Mouse (Mus musculus) erythroblast, embryonic 14.5 days (primary cell): ENCODE data around the gene Znrf3. TPM values are rescaled to one million over a fixed set of nuclear protein-coding genes. Genes with fewer than 3 reads are reported as not detected.
A peak's percentile ranks its signal among the peaks of the same experiment; 100 is the strongest.

ENCODE experiments used
- H3K27me3 ChIP-seq: 2 replicates; pipeline ENCODE4 v1.6.1; 2012; ENCODE audit warnings: inconsistent platforms; ENCODE audit not compliant: control insufficient read depth
- H3K36me3 ChIP-seq: 2 replicates; pipeline ENCODE4 v1.6.1; 2012; ENCODE audit warnings: mild to moderate bottlenecking, inconsistent platforms; ENCODE audit not compliant: control insufficient read depth
- H3K4me1 ChIP-seq: 2 replicates; pipeline ENCODE4 v1.6.1; 2012; ENCODE audit warnings: inconsistent platforms; ENCODE audit not compliant: control insufficient read depth
- H3K4me3 ChIP-seq: replicated peaks from 2 replicates; pipeline ENCODE3; 2012; ENCODE audit warnings: moderate library complexity, mild to moderate bottlenecking, inconsistent platforms
- H3K9me3 ChIP-seq: 2 replicates; pipeline ENCODE4 v1.6.1; 2012; ENCODE audit warnings: low read length, inconsistent platforms, mixed read lengths; ENCODE audit not compliant: control insufficient read depth
- GATA1 ChIP-seq: IDR thresholded peaks from 2 replicates; pipeline ENCODE4 v1.6.1; 2012; ENCODE audit warnings: low read length, inconsistent platforms, mixed read lengths
- TAL1 ChIP-seq: IDR thresholded peaks from 3 replicates; pipeline ENCODE4 v1.6.1; 2012; ENCODE audit warnings: low read length, inconsistent platforms, mixed read lengths
- polyA plus RNA-seq: library from polyadenylated mRNA; stranded (reverse); fragments of >175 nt; gene quantifications from 2 replicates; pipeline ENCODE4 v1.2.3, GENCODE M21; 2012

Gene Znrf3
- polyA plus RNA-seq, 1 experiment: 0.10 TPM

- Histone ChIP-seq H3K27me3 (no peaks in the 10 kb centered on the region), H3K4me1 (no peaks in the 10 kb centered on the region), H3K9me3 (no peaks in the 10 kb centered on the region), H3K4me3 (no peak overlapping the region), H3K36me3 (no peaks in the 10 kb centered on the region)
- TF ChIP-seq TAL1 (no peak), GATA1 (no peak)
Measured at GRCm38 (mm10) chr11:5271274-5272065, 173.2 kb downstream of the Znrf3 start.

DNA sequence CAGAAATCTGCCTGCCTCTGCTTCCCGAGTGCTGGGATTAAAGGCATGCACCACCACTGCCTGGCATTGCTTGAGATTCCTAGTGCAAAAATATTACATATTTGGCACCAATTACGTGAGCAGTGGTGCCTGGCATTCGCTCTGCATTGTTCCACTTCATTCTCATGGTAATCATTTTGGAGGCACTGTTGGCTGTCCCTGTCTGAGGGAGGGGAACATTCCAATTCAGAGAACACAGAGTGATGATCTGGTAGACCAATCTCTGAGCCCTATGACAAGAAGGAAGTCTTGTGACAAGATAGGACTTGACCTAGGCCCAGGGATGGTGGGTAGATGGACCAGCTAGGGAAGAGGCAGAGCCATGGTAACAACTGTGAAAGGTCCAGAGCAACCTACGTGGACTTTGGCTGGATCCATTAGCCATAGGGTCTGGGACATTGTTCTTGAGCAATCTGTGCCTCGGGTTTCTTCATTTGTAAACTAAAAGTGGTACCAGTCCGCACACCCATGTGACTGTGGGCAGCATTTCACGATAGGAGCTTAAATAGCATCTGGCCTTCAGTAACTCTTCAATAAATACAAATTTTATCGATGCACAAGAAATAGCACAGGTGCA, 174.7 kb downstream of the Znrf3 start:
- TF ChIP-seq TAL1 (no peak), GATA1 (no peak)
- no peaks in the 10 kb centered on the region for H3K9me3 ChIP-seq
- no peaks in the 10 kb centered on the region for H3K27me3 ChIP-seq
- H3K36me3 ChIP-seq: no peaks in the 10 kb centered on the region
- H3K4me1 ChIP-seq: no peaks in the 10 kb centered on the region
- H3K4me3 ChIP-seq: no peak overlapping the region

GRCm38 (mm10) chr11:5265764-5266163, 178.9 kb downstream of the Znrf3 start:
- Histone ChIP-seq H3K27me3 (peaks cover 15% of the 10 kb centered on the region), H3K4me1 (peaks cover 20% of the 10 kb centered on the region), H3K9me3 (no peaks in the 10 kb centered on the region; the same call in 1 of the 2 replicates), H3K36me3 (no peaks in the 10 kb centered on the region), H3K4me3 (no peak overlapping the region)
- no peak for TF ChIP-seq GATA1
- no peak for TF ChIP-seq TAL1

DNA sequence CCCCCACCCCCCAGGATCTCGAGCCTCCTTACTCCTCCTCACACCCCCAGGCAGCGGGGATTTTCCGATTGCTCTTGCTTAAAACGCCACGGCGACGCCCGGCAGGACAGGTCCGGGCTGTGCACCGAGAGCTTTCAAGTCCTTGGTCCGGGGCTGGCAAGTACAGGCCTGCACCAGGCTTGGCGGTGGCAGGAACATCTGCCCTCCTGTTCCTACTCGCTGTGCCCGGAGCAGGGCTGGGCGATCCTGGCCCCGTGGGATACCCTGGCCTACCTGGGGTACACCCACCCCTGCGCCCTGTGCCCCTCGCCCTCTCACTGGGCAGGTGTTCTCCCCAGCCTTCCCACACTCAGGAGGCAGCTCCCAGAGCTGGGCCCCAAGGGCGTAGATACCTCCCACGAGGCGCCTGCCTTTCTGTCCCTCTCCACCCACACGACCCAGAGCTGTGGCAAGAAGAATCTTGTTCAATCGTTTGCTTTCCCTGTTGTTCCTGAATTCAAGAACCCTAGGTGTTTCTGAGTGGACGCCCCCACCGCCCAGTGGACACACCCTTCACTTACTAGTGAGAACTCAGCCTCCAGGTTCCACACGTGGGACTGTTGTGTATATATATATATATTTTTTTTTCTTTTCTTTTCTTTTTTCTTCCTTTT, 181.4 kb downstream of the Znrf3 start:
- H3K9me3 ChIP-seq: no peaks in the 10 kb centered on the region; the same call in 1 of the 2 replicates
- H3K36me3 ChIP-seq: no peaks in the 10 kb centered on the region
- no peak overlapping the region for H3K4me3 ChIP-seq
- peaks cover 23% of the 10 kb centered on the region for H3K4me1 ChIP-seq
- H3K27me3 ChIP-seq: peaks cover 40% of the 10 kb centered on the region
- TF ChIP-seq GATA1: no peak
- no peak for TF ChIP-seq TAL1

DNA sequence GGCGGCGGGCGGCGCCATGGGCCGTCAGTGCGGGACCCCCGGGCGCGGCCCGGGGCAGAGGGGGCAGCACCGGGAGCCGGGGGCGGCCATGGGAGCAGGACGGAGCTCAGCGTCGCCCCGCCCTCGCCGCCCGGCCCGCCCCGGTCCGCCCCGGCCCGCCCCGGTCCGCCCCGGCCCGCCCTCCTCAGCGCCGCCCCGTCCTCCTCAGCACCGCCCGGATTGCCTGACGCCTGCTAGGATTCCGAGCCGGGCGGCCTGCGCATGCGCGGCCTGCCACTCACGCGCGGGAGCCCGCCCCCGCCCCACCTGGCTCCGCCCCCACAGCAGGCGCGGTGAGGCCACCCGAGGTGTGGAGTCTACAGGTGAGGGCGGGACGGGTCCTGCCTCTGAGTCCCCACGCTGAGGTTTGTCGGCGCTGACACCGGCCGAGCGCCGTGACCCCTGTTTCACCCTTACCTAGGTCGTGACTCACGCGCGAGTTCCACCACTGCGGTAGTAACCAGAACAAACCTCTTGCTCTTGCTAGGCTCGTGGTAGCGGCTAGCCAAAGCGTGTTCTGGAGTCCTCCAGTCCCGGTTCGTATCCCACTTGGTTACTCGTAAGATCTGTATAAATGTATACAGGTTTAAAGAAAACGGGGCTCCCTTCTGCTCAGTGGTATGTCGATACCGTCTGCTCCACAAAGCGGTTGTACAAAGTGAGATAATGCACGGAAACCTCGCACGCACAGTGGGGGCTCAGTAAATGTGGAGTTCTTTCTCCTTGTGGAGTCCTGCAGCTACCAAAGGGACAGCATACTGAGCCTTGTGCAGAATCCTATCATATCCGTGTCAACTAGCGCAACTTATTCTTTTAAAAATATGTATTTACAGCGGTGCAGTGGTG, 182.9 kb downstream of the Znrf3 start, which contains the start of gene Kremen1:
TSS of gene Kremen1 (minus strand) at position 51 of the 885 bp plus-strand sequence.
- H3K4me1 ChIP-seq: peaks cover 23% of the 10 kb centered on the region
- no peaks in the 10 kb centered on the region; the same call in 1 of the 2 replicates for H3K9me3 ChIP-seq
- H3K36me3 ChIP-seq: no peaks in the 10 kb centered on the region
- peaks cover 40% of the 10 kb centered on the region for H3K27me3 ChIP-seq
- TF ChIP-seq TAL1 (no peak), GATA1 (no peak)
- H3K4me3 ChIP-seq: peak within 1 kb of the TSS; percentile 87

DNA sequence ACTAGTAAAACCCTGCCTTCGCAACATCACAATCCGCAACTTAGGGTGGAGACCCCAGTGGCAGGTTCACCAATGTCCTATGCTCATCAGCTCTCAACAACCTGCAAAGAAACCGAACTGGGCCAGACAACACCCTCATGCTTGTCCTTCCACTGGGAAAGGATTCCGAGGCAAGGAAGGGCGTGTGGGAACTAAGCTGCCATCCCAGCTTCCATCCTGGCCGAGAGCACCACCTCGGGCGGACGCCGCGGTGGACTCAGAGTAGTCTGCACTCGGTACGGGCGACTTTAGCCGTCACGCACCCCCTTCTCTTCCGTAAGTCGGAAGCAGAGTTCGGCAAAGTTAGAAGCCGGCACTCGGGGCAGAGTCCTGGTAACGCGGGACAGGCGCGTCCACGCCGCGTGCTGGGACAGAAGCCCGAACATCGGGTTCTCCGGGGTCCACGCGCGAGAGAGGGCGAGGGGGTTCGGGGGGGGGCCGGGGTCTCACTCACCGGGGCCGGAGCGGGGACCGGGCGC, 183.6 kb downstream of the Znrf3 start:
- peaks cover 40% of the 10 kb centered on the region for H3K27me3 ChIP-seq
- H3K4me1 ChIP-seq: peaks cover 23% of the 10 kb centered on the region
- TF ChIP-seq GATA1 (no peak), TAL1 (no peak)
- H3K4me3 ChIP-seq: peak overlapping the region; percentile 87
- H3K9me3 ChIP-seq: no peaks in the 10 kb centered on the region; the same call in 1 of the 2 replicates
- H3K36me3 ChIP-seq: no peaks in the 10 kb centered on the region

DNA sequence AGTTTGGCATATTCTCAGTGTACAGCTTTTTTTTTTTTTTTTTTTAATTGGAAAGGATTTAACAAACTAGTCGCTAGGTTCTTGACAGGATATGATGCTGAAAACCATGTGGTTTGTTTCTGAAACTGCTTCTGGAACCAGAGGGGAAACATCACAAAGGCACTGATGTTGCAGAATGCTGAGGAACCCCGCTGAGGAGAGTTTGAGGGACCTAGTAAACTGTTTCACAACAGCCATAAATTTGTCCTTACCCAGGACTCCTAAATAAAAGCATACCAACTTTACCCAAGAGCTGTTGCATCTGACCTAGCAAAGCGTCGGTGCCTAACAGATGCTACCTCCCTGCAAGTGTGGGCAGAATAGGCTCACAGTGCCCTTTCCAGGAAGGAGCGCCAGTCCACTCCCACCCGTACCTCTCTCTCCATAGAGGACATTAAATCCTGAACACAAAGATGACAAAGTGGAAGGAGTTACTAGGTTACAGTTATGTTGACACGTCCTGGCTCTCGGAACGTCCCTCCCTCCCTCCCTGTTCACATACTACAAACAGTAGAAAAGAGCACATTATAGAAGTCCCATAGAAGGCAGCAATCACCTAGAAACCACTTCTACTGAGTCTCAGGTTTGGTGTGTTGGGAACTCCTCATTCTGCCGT, 184.6 kb downstream of the Znrf3 start:
- Histone ChIP-seq H3K9me3 (no peaks in the 10 kb centered on the region; the same call in 1 of the 2 replicates), H3K4me3 (no peak overlapping the region), H3K4me1 (peaks cover 23% of the 10 kb centered on the region), H3K36me3 (no peaks in the 10 kb centered on the region), H3K27me3 (peaks cover 40% of the 10 kb centered on the region)
- TF ChIP-seq GATA1 (no peak), TAL1 (no peak)

GRCm38 (mm10) chr11:5258036-5258435, 186.6 kb downstream of the Znrf3 start:
- H3K27me3 ChIP-seq: peaks cover 37% of the 10 kb centered on the region
- H3K4me3 ChIP-seq: no peak overlapping the region
- H3K36me3 ChIP-seq: no peaks in the 10 kb centered on the region
- no peaks in the 10 kb centered on the region; the same call in 1 of the 2 replicates for H3K9me3 ChIP-seq
- peaks cover 34% of the 10 kb centered on the region for H3K4me1 ChIP-seq
- no peak for TF ChIP-seq TAL1
- TF ChIP-seq GATA1: no peak
